Mouse (Mus musculus) urinary bladder, adult 18-20 months (tissue): Measurements from ENCODE around the gene Gpr84.

ENCODE experiments used
- DNase-seq, 2 experiments: peaks; one replicate each; pipeline ENCODE4 v3.0.0; 2022; ENCODE audit warnings: low spot score in 2 of 2, mixed read lengths in 2 of 2

Gene Gpr84

DNA sequence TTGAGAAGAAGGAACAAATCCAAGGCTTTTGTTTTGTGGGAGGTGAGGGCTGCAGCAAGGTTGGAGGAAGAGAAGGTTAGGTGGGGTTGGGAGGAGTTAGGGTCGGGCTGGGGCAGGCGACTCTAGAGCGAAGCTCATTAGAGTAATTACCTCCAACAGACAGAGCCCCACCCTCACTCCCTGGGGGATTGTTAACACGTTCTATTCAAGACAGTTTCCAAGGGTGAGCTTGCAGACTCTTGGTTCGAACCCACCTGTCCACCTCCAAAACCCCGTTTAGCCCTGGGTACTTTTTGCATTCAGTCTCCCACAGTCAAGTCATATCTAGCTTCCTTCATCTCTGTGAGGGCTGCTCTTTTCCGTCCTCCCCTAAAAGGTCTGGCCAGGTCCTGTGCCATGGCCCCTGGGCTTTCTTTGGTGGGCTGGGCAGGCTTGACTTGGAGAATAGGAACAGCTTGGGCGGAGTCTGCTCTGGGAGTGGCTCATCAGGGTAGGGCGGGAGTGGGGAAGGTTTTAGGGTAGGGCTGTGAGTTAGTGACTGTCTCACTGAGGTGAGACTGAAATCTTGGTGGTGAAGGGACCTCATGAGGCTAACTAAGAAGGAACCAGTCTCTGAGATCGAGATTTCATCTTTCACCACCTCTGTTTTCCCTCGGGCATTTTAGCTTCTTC is 26.7 kb upstream of the Gpr84 start:
- no peak for DNase-seq

DNA sequence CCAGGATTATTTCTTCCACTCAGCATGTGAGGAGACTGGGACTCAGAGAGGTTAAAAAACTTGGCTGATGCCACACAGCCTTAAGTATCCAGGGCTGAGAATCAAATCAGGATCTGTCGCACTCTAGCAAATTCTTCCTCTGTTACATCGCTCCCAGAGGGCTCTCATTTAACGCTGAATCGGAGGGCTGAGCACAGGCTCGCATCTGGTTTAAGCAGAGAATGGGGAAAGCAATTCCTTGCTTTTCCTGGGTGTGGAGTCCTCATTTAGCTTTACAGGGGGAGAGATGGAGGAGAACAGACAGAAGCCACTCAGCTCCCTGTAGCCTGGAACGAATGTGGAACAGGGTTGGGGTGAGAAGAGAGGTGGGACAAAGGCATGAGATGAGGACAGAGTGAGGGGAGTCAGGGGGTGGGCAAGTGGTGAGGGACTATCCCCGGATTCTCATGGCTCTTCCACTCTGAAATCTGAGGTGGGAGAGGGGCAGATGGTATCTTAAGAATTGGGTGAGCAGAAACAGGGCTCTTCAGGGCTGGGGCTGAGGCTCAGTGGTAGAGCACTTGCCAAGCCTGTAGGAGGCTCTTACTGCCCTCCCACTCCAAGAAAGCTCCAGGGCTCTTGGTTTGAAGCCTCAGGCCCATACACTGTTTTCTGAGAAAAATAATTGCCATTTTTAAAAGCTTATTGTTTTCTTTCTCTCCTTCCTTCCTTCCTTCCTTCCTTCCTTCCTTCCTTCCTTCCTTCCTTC is 25.2 kb upstream of the Gpr84 start:
- DNase-seq = no peak

DNA sequence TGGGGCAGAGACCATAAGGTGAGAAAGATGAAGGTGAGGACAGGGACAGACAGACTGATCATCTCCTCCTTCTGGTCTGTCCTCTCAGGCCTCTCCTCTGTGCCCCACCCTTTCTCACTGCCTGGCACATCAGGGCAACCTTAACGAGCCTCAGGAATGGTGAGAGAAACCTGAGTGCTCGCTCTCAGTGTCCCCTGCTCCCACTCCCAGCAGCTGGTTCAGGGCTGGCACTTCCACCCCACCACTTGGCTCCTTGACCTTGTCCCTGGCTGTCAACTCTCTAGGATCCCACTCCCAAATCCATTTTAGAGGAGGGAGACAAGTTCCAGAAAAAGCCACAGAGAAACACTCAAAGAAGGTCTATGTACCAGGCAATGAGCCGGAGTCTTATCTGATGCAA is 24.6 kb upstream of the Gpr84 start:
- DNase-seq = no peak

DNA sequence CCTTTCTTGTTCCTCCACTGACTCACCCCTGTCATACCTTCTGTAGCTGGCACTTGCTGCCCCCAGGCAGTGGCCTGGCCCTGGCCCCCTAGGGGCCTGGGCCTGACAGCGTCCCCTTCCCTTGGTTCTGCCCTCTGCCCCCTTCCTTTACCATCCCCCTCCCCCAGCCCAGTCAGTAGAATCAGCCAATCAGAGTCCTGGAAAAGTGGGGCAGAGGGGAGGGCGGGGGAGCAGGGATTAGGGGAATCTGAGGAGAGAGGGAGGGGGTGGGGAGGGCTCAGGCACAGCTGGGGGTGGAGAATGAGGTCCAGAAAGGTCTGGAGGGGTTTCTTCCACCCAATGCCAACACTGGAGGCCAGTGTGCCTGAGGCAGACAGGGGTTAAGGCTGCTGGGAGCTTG is 23.8 kb upstream of the Gpr84 start:
- DNase-seq = no peak

DNA sequence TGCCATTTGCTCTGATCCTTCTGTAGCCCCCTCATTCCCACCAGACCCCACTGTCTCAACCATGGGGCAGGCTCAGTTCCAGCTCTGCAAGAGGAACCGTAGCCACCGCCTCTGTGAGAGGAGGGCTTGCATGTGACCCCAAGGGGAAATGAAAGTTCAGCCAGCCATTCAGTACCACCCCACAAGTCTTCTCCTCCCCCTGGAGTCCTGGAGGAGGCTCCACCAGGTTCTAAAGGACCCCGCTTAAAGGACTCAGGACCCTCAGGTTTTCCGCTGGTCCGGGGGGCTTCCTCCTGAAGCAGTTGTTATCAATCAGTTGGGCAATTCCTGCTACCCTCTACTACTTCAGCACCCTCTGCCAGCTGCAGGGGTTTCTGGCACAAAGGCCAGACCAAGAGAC is 23.3 kb upstream of the Gpr84 start:
- no peak for DNase-seq

DNA sequence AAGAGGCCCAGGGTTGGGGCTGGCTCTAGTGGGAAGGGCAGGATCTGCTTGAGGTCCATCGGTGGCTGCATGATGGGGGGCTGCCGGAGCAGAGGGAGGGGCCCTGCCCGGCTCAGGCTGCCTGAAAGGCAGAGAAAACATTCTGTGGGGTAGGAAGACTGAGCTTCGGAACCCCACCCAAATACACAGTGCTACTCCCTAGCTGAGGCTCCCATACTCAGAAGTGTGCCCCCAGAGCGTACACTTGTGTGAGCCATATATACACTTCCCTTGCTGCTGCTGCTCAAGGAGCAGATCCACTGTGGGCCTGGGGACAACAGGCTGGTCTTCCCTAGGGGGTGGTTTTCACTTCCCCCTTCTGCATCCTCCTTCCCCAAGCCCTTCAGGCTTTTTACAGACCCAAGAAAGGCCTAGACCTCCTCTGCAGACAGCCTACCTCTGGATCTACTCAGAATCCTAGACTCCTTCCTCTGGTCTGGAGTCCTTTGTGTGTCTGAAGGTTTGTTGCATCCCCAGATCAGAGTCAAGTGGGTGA is 22.7 kb upstream of the Gpr84 start:
- no peak for DNase-seq

DNA sequence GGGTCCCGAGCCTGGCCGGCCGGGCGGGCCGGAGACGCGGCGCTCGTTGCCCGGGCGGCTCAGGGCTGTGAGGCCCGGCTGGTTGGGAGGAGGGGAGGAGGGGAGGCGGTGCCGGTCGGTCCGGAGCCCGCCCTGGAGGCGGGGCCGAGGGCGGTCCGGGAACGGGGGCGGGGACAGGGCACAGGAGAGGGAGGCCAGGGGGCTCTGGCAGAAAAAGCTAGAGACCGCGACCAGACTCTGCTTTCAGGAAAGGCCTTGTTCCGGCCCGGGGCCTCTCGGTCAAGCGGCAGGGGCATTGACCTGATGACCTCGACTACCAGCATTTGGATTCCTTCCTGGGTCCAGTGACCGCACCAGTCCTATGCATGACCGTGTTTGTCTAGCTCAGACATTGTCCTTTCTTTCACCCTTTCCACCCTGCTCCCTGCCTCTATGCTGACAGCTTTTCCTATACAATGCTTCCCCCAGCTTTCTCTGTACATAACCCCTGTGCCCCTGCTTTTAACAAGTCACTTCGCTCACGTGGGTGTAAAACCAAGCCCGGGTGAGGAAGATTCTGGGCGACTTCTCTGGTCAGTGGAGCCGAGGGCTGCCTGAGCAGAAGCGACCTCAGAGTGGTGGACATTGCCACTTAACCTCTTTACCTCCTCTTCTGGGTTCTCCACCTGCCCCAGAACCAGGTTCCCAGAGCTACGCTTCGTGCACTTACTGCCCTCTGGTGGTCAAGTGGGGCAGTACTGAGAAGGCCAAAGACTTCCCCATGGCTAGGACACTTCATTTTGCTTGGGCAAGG is 13.2 kb upstream of the Gpr84 start:
- DNase-seq = peak; percentile 83 to 92

DNA sequence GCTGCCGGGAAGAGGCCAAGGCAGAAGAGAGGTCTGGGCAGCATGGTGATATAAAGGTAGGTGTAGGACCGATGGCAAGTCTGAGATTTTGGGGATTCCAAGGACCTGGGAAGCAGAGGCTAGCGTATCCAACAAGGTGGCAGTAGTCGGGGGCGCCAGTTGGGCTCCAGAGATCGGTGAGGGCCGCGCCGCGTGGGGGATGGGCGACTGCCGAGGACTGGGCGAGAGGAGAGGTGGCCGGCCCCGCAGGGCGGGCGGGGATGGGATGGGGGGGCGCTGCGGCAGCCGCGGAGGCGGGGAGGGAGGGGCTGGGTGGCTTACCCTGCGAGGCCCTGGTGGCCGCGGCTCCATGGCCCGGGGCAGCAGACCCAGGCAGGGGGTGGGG is 12.7 kb upstream of the Gpr84 start:
- no peak for DNase-seq

DNA sequence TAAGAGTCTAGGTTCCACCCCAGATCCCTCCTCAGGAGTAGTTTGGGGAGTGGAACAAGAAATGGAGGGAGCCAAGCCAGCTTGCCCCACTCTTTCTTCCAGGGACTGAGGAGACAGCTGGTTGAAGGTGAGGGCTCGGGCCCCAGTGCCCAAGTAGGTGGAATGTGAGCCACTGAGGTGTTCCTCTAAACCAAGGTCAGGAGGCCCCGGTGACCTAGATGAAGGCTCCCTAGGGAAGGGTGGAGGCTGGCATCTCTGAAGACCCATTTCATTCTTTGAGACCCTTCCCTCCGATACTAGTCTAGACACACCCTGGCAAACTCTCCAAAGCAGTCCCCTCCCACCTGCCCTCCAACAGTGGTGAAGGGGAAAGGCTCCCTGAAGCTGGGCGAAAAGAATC is 12.0 kb upstream of the Gpr84 start:
- no peak for DNase-seq

DNA sequence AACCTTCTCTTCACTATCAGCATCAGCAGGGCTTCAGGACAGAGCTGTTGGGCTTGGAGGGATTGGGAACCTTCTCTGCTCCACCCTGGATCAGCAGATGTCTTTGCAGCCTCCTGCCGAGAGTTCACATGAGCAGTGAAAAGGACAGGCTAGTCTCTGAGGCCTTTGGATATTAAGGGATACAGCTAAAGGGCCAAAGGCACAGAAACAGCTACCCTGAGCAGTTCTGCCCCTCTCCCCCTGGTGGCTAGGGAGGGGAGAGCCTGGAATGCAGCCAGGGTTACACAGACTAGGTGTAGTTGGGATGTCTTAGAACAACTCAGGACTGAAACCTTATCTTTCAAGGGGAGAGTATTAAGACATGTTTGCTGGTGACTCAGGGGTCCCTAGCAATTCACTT is 10.7 kb upstream of the Gpr84 start:
- DNase-seq = no peak

DNA sequence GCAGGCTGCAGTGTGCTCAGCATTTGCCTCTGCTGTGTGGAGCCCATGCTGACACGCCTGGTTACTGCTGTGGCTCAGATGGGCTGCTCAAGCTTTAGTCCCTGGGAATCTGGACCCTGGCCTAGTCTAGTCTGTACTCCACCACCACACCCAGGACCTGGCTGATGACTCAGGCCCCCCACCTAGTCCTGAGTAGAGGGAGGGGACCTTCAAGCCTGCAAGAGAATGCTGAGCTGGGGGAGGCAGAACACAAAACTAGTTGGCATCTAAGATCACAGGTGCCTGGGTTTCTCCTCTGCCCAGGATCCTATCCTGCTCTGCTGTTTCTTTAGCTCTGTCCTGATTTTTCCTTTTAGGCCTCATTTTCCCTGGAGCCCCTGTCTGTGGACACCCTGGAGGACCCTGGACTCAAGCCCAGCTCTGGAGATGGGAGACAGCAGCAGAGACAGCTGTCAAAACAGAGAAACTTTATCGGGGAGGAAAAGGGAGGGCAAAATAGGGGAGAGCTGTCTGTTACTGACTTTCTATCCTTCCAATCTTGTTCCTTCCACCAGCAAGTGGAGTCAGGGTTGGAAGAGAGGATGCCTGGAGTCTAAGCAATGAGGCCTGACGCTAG is 7.9 kb upstream of the Gpr84 start:
- DNase-seq = no peak

DNA sequence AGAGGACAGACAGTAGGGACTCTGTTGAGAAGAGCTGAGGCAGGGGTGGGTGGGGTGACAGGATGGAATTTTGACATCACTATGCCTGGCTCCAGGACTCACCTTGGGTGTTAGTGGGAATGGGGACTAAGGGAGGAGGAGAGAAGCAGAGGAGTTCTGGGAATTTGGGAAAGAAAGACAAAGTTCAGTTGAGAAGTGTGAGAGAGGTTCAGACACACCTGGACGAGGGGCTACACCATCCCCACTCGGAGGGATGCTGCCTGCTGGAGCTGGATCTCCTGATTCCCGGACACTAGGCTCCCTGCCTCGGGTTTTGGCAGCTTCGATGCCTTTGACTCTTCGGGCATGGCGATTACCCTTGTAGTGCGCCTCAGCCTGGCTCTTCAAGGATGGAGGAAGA is 7.3 kb upstream of the Gpr84 start:
- DNase-seq = no peak

DNA sequence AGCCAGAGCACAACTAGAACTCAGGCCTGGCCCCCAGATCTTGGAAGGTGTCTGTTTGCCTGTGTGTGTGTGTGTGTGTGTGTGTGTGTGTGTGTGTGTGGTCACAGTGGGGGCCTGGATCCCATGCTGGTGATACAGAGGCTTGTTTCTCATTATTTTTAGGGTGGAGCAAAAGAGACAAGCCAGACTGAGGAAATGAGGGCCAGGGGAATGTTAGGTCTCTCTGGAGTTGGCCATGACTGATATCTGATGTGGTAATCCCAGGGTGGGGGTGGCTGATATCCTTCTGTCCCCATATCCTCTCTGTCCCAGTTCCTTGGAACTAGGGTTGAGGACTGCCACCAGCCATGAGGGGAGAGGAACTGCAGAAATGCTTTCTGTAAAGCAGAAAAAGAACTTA is 6.7 kb upstream of the Gpr84 start:
- no peak for DNase-seq

DNA sequence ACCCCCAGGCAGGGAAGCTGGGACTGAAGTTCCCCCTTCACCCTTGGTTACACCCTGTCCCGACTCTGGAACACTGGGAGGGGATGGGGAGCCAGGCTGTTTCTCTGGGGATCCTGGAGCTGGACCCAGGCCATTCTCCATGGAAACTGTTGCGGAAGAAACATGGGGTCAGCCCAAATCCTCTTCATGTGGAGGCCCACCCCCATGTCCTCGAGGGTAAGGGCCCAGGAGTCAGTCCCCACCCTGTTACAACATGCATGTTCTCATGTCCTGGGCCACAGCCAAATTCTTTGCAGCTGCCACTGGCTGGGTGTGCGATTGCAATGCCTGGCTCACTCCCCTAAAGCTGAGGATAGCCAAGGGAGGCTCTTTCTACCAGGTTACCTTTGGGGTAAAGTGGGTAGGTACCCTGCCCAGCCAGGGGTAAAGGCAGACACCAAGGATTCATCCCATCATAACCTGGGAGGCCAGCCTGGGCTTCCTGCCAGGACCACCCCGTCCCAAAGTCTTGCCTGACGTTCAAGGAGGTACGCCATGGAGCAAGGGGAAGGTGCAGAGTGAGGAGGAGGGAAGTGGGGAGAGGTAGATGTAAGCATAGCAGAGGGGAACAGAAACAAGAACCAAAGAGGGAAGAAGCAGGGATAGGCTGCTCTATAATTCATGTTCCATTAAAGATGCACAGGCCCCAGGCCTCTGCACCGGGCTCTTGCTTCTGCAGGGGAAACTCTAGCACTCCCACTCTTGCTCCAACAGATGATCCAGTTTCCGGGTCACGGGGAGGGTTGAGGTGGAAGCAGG is 5.8 kb upstream of the Gpr84 start:
- peak in 1 of 2 experiments; percentile 60 for DNase-seq

DNA sequence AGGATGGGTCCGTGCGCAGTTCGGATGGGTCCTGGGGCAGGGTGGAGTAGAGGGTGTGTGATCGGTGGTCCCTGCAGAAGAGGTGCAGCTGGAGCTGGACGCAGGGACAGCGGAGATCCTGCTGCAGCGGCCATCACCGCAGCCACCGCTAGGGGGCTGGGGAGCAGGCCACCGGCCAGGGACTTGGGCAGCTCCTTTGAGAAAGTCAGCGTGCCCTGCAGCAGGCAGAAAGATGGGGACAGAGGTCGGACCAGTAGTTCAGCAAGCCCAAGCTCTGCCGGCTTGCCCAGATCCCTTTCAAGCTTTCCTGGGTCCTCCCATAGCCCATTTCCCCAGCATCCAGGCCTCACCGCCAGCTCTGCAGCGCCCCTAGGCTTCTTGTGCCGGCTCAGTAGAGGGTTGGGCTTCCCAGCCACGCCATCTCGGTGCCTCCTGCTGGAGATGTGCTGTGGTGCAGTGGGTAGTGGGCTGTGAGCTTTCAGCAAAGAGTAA is 4.6 kb upstream of the Gpr84 start:
- DNase-seq = peak in 1 of 2 experiments; percentile 54

DNA sequence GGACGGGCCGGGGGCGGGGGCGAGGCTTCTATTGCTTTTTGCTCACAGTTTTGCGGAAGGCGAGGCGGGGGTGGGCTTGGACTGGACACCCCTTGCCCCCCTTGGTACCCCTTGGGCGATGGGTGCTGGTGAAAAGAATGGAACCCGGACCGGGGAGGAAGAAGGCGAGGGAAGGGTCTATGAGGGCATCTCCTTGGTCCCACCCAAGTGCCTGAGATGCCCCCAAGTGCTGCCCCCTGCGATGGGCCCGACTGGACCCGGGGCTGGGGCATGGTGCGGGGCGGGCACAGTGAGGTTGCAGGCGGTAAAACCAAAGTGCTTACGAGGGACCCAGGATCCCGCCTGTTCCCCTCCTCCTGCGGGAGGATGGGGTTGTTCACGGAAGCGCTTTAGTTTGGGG is 3.8 kb upstream of the Gpr84 start:
- no peak for DNase-seq

DNA sequence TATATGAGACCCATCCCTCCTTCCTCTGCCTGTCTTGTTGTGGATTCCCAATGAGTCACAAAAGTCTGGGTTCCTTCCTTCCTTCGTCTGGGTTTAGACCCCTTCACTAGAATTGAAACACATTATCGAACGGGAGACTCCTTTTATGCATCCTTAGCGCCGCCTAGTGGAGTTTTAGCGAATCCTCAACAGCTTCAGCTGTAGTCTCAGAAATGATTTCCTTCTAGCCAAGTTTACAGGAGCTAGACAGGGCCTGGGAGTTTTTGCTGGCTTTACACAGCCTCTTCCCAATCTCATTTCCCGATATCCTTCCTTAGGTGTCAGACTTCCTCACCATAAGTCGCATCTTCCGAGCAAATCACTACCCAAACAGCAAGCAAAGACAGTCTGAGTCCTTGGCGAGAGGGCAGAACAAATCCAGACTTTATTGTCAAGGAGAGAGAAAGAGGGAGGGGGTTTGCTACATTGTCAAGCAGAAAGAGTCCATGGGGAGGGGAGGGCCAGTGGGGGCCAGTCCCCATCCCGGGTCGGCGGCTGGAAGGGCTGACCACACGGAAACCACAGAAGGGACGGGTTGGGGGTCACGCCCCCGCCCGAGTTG is 3.2 kb upstream of the Gpr84 start:
- DNase-seq = no peak

DNA sequence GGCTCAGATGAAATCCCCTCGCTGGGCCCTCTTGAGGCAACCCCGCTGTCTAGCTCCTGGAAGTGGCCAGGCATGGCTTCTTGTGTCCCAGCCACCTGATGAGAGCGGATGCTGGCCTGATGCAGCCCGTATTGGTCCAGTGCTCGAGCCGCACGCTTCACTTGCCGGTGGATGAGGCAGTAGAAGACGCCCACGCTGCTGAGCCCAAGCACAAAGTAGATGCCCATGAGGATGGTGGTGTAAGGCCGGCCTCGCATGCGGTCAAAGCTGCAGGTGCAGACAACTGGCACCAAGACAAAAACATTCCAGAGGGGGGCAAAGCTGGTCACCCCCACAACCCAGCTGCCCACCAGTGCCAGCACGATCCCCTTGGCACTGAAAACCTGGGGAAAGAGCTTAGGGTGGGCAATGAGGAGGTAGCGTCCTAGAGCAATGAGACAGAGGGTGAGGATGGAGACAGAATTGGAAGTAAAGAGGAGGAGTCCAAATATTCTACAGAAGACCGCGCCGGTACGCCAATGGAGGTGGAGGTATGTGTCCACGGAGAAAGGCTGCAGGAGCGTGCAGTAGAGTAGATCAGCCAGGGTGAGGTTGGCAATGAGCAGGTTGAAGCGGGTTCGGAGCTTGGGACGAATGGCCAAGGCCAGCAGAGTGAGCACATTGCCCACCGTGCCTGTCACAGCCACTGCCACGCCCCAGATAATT is 1.4 kb downstream of the Gpr84 start:
- no peak for DNase-seq

DNA sequence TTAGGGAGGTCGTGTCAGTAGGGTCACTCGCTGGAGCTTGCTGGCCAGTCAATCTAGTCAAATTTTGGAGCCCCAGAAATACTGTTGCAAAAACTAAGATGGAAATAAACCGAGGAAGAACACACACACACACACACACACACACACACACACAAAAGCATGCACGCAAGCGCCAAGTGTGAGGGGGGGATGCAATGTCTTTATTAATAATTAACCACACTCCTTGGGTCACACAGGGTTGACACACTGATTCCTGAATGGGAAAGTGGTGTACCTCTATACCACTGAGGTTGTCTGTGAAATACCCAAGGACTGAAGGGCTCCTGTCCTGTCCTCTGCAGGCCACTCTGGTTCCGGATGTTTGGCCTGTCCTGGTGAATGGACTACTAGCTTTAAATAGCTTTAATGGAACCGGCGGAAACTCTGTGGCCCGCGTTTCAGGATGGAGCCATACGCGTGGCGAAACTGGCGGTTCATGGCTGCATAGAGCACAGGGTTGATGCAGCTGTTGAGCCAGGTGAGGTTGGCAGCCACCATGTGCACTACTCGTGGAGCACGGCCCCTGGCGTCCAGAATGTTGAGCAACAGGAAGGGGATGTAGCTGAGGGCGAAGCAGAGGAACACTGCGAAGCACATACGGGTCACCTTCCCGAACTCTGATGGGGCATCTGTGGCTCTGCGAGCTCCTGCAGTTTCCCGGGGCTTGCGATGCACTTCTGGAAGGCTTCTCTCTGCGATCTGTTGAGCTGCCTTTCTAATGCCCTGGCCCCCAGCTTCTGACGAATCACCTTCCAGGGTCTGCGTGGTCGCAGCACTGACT is 2.1 kb downstream of the Gpr84 start:
- no peak for DNase-seq
